Mouse (Mus musculus) stomach, postnatal 0 days (tissue): ENCODE measurements at regions not wholly inside any gene's neighbourhood (a gene's known extent, or its start where the extent isn't known, plus 50 kb on each side); places are given as distances from the start of the nearest gene placed in this dataset.

Experiments
- ATAC-seq: fragments of 200-750 bp; cut with Nextera tagmentation; 2 replicates; pipeline ENCODE4 v1.8.0; 2017; ENCODE audit not compliant: low FRiP score, low TSS enrichment
- DNase-seq: peaks from one replicate; pipeline ENCODE4 v3.0.0-alpha.2; 2016; ENCODE audit warnings: low spot score
- H3K27ac ChIP-seq: fragments of 300-500 bp; sonication (generic); replicated peaks from 2 replicates; pipeline ENCODE4 v1.5.1; 2014; ENCODE audit warnings: mild to moderate bottlenecking, control low read depth
- H3K27me3 ChIP-seq: fragments of 300-500 bp; sonication (generic); 2 replicates; pipeline ENCODE4 v1.6.1; 2014; ENCODE audit warnings: low read length; ENCODE audit not compliant: control insufficient read depth, insufficient read depth
- H3K36me3 ChIP-seq: fragments of 300-500 bp; sonication (generic); 2 replicates; pipeline ENCODE4 v1.6.1; 2014; ENCODE audit warnings: low read length, mixed read lengths; ENCODE audit not compliant: control insufficient read depth, insufficient read depth
- H3K4me1 ChIP-seq: fragments of 300-500 bp; sonication (generic); replicated peaks from 2 replicates; pipeline ENCODE4 v1.6.1; 2014; ENCODE audit warnings: antibody characterized with exemption; ENCODE audit not compliant: control insufficient read depth, insufficient read depth
- H3K4me2 ChIP-seq: fragments of 300-500 bp; sonication (generic); replicated peaks from 2 replicates; pipeline ENCODE4 v1.6.1; 2014; ENCODE audit warnings: low read depth, mild to moderate bottlenecking, control low read depth, moderate library complexity
- H3K4me3 ChIP-seq: fragments of 300-500 bp; sonication (generic); 2 replicates; pipeline ENCODE4 v1.5.1; 2014; ENCODE audit warnings: low read depth, low read length, control low read depth
- H3K9ac ChIP-seq: fragments of 300-500 bp; sonication (generic); 2 replicates; pipeline ENCODE4 v1.6.1; 2014; ENCODE audit warnings: mild to moderate bottlenecking, low read length, control low read depth, mixed read lengths
- H3K9me3 ChIP-seq: fragments of 300-500 bp; sonication (generic); 2 replicates; pipeline ENCODE4 v1.6.1; 2016; ENCODE audit warnings: low read length; ENCODE audit not compliant: control insufficient read depth
- CTCF ChIP-seq: IDR thresholded peaks from 2 replicates; pipeline ENCODE4 v1.5.1; 2016; ENCODE audit warnings: antibody characterized with exemption, low read depth, mild to moderate bottlenecking, moderate library complexity
- EP300 ChIP-seq: optimal IDR thresholded peaks from 2 replicates; pipeline ENCODE3; 2016; ENCODE audit warnings: antibody characterized with exemption
- WGBS: fragments of 180-500 bp; shearing (Covaris S2); extraction: QIAGEN DNeasy Blood & Tissue Kit; methylation state at CpG from one replicate; pipeline ENCODE4 v1.1.7; 2014; 5-methylcytosine and 5-hydroxymethylcytosine counted together

DNA sequence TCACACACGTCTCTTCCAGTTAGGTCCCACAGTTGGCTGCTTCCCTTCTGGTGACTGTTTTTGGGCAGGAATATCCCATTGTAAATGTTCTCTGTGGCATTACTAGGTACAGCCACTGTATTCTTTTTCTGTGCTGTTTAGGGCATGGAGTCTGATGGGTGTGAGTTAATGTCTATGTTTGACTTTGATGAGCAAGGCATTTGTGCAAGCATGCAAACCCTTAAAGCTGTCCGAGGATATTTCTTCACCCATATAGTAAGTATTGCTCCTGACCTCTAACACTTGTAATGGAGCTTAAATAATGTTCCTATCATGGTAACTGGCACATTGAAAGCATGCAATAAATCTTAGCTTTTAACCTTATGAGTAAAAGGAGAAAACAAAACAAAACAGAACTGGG is 133.6 kb upstream of the Col8a1 start:
- Histone ChIP-seq H3K4me1 (no peaks in the 10 kb centered on the region), H3K27me3 (no peaks in the 10 kb centered on the region), H3K27ac (no peak overlapping the region), H3K36me3 (no peaks in the 10 kb centered on the region), H3K9ac (no peak overlapping the region), H3K9me3 (no peaks in the 10 kb centered on the region), H3K4me2 (no peak overlapping the region), H3K4me3 (no peak overlapping the region)
- no peak for TF ChIP-seq EP300
- TF ChIP-seq CTCF = no peak
- ATAC-seq = no peak
- no peak for DNase-seq
- WGBS = 61% methylated on average over 2 of the region's 2 CpGs

DNA sequence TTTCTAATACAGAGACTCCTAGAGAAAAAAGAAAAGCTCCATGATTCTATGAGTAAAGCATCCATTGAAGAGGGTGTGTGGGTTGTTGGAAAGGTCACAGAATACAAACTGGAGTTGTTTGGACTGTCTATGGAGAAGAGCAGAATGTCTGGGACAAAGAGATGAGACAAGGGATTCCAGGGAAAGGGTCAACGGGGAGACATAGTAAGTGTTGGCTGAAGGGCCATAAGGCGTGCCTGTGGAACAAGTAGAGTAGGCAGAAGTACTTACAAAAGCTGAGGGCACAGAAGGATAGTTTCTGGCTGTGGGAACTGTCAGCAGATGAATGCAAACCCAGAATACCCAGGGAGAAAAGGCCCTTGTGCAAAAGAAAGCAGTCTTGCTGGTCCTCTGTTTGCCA is 134.0 kb upstream of the Col8a1 start:
- Histone ChIP-seq H3K4me2 (no peak overlapping the region), H3K9ac (no peak overlapping the region), H3K27me3 (no peaks in the 10 kb centered on the region), H3K4me1 (no peaks in the 10 kb centered on the region), H3K4me3 (no peak overlapping the region), H3K36me3 (no peaks in the 10 kb centered on the region), H3K27ac (no peak overlapping the region), H3K9me3 (no peaks in the 10 kb centered on the region)
- WGBS = 55% methylated on average over 2 of the region's 2 CpGs
- TF ChIP-seq CTCF = no peak
- TF ChIP-seq EP300 = no peak
- DNase-seq (no peak), ATAC-seq (no peak)

DNA sequence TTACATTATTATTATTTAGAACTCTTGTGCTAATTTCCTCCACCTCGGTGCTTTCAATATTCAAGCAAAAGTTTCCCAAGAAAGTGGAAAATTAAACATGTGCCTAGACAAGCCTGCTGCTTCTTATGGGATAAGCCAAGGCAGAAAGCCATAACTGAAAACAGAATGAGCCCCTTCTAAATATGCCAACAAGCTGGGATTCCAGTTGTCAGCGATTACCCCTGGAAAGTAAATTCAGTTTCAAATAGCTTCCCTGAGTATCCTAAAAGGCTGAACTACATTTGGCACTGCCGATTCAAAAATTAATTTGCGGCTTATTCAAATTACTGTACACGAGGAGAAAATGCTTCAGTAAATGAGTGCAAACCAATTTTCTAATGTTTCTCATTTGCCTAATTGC is 135.6 kb upstream of the Col8a1 start:
- no peaks in the 10 kb centered on the region for H3K4me1 ChIP-seq
- H3K36me3 ChIP-seq = no peaks in the 10 kb centered on the region
- no peaks in the 10 kb centered on the region for H3K27me3 ChIP-seq
- H3K9ac ChIP-seq = no peak overlapping the region
- WGBS = 67% methylated on average over 5 of the region's 5 CpGs
- TF ChIP-seq CTCF (no peak), EP300 (no peak)
- H3K9me3 ChIP-seq = no peaks in the 10 kb centered on the region
- H3K4me3 ChIP-seq = no peak overlapping the region
- no peak overlapping the region for H3K27ac ChIP-seq
- no peak for DNase-seq
- H3K4me2 ChIP-seq = no peak overlapping the region
- no peak for ATAC-seq

DNA sequence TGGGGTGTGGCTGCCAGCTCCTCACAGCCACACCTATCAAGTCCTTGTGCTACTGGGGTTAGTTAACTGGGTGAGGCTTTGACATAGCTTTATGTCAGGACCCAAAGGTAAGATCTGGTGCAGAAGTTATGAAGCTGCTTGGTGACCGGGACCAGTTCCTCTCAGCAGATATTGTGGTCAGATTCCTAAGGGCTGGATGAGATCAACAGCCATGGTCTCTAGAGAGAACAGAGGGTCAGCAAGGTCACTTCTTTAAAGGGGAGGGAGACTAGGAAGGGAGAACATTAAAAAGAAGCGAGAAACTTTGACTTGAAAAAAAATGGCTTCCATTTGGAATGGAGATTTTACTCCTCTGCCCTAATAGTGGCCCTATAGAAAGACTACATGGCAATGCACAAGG is 138.6 kb upstream of the Col8a1 start:
- no peak overlapping the region for H3K4me3 ChIP-seq
- DNase-seq = no peak
- H3K4me2 ChIP-seq = no peak overlapping the region
- no peak for TF ChIP-seq EP300
- TF ChIP-seq CTCF = no peak
- H3K27ac ChIP-seq = no peak overlapping the region
- no peaks in the 10 kb centered on the region for H3K4me1 ChIP-seq
- H3K36me3 ChIP-seq = no peaks in the 10 kb centered on the region
- WGBS = 87% methylated on average over 2 of the region's 2 CpGs
- H3K9me3 ChIP-seq = no peaks in the 10 kb centered on the region
- no peak overlapping the region for H3K9ac ChIP-seq
- ATAC-seq = no peak
- H3K27me3 ChIP-seq = no peaks in the 10 kb centered on the region

DNA sequence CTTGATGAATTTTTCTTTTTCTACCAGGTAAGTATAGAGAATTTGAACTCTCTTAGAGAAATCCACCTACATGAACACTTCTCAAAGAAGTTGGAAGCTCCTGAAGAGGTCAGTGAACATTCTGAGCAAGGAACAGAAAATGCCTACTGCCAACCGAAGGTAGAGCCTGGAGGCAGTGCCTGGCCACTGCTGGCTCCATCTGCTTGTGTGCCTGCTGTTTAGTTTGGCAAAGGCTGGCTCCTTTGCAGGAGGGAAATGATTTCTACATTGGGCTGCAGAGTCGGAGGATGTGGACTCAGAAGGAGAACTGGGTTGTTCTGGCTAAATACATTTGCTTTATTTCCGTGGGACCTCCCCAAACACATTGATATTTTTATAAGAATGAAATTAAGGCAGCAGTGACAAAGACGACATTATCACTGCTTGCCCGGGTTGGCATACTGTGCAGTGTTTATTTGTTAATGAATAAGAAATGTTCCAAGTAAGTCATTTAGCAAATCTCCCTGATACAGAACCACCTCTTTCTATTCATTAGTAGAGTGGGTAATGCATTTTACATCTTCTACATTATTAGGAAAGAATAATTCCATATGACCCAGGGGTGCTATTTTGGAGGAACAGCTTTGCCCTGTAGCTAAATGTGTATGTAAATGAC is 139.3 kb upstream of the Col8a1 start:
- no peaks in the 10 kb centered on the region for H3K36me3 ChIP-seq
- no peaks in the 10 kb centered on the region for H3K9me3 ChIP-seq
- no peak overlapping the region for H3K4me3 ChIP-seq
- TF ChIP-seq CTCF (no peak), EP300 (no peak)
- 79% methylated on average over 5 of the region's 5 CpGs for WGBS
- H3K27me3 ChIP-seq = no peaks in the 10 kb centered on the region
- no peaks in the 10 kb centered on the region for H3K4me1 ChIP-seq
- H3K9ac ChIP-seq = no peak overlapping the region
- DNase-seq (no peak), ATAC-seq (no peak)
- no peak overlapping the region for H3K4me2 ChIP-seq
- H3K27ac ChIP-seq = no peak overlapping the region

DNA sequence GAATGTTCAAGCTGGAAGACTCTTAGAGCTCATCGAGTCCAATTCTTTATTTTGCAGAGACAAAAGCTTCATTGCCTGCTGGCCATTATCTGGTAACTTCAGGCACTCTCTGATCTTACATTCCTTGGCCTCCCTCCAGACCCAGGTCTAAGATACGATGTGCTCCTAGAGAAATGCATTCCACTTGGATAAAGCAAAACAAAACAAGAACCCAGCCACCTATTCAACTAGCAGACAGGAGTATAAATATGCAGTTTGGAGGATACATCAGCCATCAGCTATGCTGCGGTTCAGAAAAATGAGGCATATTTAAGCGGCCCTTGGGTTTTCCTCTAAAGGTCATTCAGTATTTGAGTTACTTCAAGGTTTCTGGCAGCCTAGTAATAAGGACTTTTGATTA is 146.5 kb upstream of the Col8a1 start:
- Histone ChIP-seq H3K4me1 (no peaks in the 10 kb centered on the region), H3K9ac (no peak overlapping the region), H3K27ac (no peak overlapping the region), H3K36me3 (no peaks in the 10 kb centered on the region), H3K27me3 (no peaks in the 10 kb centered on the region), H3K4me3 (no peak overlapping the region), H3K9me3 (no peaks in the 10 kb centered on the region), H3K4me2 (no peak overlapping the region)
- DNase-seq (no peak), ATAC-seq (no peak)
- 71% methylated on average over 4 of the region's 4 CpGs for WGBS
- TF ChIP-seq EP300 (no peak), CTCF (no peak)
